Mouse (Mus musculus): Measurements from ENCODE around the gene Dock3.

DNA sequence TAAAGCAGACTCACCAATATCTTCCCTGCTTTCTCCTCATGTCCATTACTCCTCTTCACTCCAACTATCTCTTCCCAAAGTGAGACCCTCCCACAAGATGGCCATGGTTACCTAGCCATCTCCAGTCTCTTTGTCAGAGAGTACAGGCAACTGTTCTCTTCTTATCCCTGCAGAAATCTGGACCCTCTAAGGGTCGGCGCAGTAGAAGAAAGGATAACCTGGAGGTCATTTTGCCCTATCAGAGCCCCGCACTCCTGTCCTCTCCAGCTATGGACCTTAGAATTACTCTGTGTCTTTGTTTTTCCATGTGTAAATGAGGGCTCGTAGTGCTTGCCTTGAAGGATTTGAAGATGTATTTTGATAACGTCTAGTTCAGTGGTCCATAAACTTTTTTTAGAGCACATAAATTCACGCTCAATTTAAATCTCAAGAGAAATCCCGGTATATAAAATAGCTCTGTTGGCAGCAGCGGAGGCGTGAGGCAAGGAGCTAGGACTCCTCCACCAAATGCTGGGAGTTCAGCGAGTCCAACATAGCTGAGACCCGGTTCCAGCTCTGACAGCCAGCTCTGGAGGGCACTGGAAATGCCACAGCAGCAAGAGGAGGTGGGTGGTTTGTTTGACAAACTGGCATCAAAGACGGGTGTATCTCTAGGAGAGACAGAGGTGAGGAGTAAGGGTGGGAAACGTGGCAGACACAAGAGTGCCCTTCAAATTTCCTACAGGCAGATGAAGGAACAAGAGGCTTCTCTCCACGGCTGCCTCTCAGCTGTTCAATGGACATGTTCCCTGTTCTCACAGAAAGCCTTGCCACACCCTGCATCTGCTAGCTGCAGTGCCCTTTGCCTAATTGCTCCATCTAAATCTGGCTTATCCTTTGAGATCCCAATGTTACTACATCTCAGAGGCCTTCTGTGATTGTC lies 19.0 kb upstream of the Dock3 start:
- TF ChIP-seq CTCF (IDR thresholded peaks at IDR 0.05; ENCODE audit: low read depth) (no peak), EP300 (IDR thresholded peaks at IDR 0.05; ENCODE audit: low read depth) (no peak)

Data from liver, embryonic 14.5 days (tissue).